Mouse (Mus musculus): ENCODE results near the gene Gtf2h4. TPM values are rescaled to one million over a fixed set of nuclear protein-coding genes. Genes with fewer than 3 reads are reported as not detected.

Gtf2h4 gene
- polyA plus RNA-seq, 1 experiment from 2014 or later = 57.0 TPM

GRCm38 (mm10) chr17:35671846-35672245 is 1.7 kb downstream of the Gtf2h4 start:
- DNase-seq (ENCODE audit: low spot score) (no peak), ATAC-seq (ENCODE audit: insufficient number of reproducible peaks, low FRiP score, low TSS enrichment, low read depth) (no peak)
- Histone ChIP-seq H3K27me3 (ENCODE audit: control insufficient read depth, insufficient read depth, low read length) (no peaks in the 10 kb centered on the region), H3K36me3 (ENCODE audit: control insufficient read depth, insufficient read depth, low read length) (peaks cover 4% of the 10 kb centered on the region; the same call in 1 of the 2 replicates), H3K9me3 (ENCODE audit: control insufficient read depth, low read length) (no peaks in the 10 kb centered on the region), H3K27ac (replicated peaks; ENCODE audit: low read depth, low read length) (no peak overlapping the region), H3K9ac (ENCODE audit: low read length) (no peak overlapping the region), H3K4me3 (ENCODE audit: low read depth, low read length) (no peak overlapping the region), H3K4me1 (ENCODE audit: control insufficient read depth, insufficient read depth, low read length) (peaks cover 4% of the 10 kb centered on the region), H3K4me2 (ENCODE audit: low read depth, severe bottlenecking) (no peak overlapping the region)
- WGBS = 84% methylated on average over 6 of the region's 6 CpGs

- H3K9ac ChIP-seq (ENCODE audit: low read length) = no peak overlapping the region
- H3K27ac ChIP-seq (replicated peaks; ENCODE audit: low read depth, low read length) = no peak overlapping the region
- no peak for ATAC-seq (ENCODE audit: insufficient number of reproducible peaks, low FRiP score, low TSS enrichment, low read depth)
- DNase-seq (ENCODE audit: low spot score) = no peak
- H3K4me1 ChIP-seq (ENCODE audit: control insufficient read depth, insufficient read depth, low read length) = peaks cover 8% of the 10 kb centered on the region
- H3K36me3 ChIP-seq (ENCODE audit: control insufficient read depth, insufficient read depth, low read length) = peaks cover 5% of the 10 kb centered on the region; the same call in 1 of the 2 replicates
- no peak overlapping the region for H3K4me3 ChIP-seq (ENCODE audit: low read depth, low read length)
- no peaks in the 10 kb centered on the region for H3K9me3 ChIP-seq (ENCODE audit: control insufficient read depth, low read length)
- WGBS = 94% methylated on average over 9 of the region's 9 CpGs
- no peak overlapping the region for H3K4me2 ChIP-seq (ENCODE audit: low read depth, severe bottlenecking)
- no peaks in the 10 kb centered on the region for H3K27me3 ChIP-seq (ENCODE audit: control insufficient read depth, insufficient read depth, low read length)
Measured at GRCm38 (mm10) chr17:35669731-35670130, 3.8 kb downstream of the Gtf2h4 start.

- Histone ChIP-seq H3K27ac (replicated peaks; ENCODE audit: low read depth, low read length) (peak within 1 kb of the TSS; percentile 53), H3K4me1 (ENCODE audit: control insufficient read depth, insufficient read depth, low read length) (peaks cover 6% of the 10 kb centered on the region; the same call in 1 of the 2 replicates), H3K27me3 (ENCODE audit: control insufficient read depth, insufficient read depth, low read length) (no peaks in the 10 kb centered on the region), H3K36me3 (ENCODE audit: control insufficient read depth, insufficient read depth, low read length) (peaks cover 10% of the 10 kb centered on the region), H3K4me2 (ENCODE audit: low read depth, severe bottlenecking) (peak within 1 kb of the TSS; percentile 94), H3K9me3 (ENCODE audit: control insufficient read depth, low read length) (no peaks in the 10 kb centered on the region), H3K4me3 (ENCODE audit: low read depth, low read length) (peak within 1 kb of the TSS; percentile 52), H3K9ac (ENCODE audit: low read length) (peak within 1 kb of the TSS; percentile 71)
- ATAC-seq (ENCODE audit: insufficient number of reproducible peaks, low FRiP score, low TSS enrichment, low read depth) (peak; percentile 84), DNase-seq (ENCODE audit: low spot score) (peak; percentile 97)
- under 1% methylated on average over 61 of the region's 61 CpGs for WGBS
Measured at GRCm38 (mm10) chr17:35667334-35668065, 6.0 kb downstream of the Gtf2h4 start, which contains the start of gene Vars2. Gene Vars2 (minus strand): TSS chr17:35667592.

GRCm38 (mm10) chr17:35666851-35667256 is 6.7 kb downstream of the Gtf2h4 start:
- Histone ChIP-seq H3K9ac (ENCODE audit: low read length) (peak overlapping the region; percentile 66), H3K27me3 (ENCODE audit: control insufficient read depth, insufficient read depth, low read length) (no peaks in the 10 kb centered on the region), H3K4me3 (ENCODE audit: low read depth, low read length) (peak overlapping the region; percentile 52), H3K4me2 (ENCODE audit: low read depth, severe bottlenecking) (peak overlapping the region; percentile 94), H3K4me1 (ENCODE audit: control insufficient read depth, insufficient read depth, low read length) (peaks cover 6% of the 10 kb centered on the region; the same call in 1 of the 2 replicates), H3K9me3 (ENCODE audit: control insufficient read depth, low read length) (no peaks in the 10 kb centered on the region), H3K36me3 (ENCODE audit: control insufficient read depth, insufficient read depth, low read length) (peaks cover 10% of the 10 kb centered on the region), H3K27ac (replicated peaks; ENCODE audit: low read depth, low read length) (peak overlapping the region; percentile 53)
- ATAC-seq (ENCODE audit: insufficient number of reproducible peaks, low FRiP score, low TSS enrichment, low read depth) (peak; percentile 41), DNase-seq (ENCODE audit: low spot score) (no peak)
- 3% methylated on average over 13 of the region's 13 CpGs for WGBS

GRCm38 (mm10) chr17:35665957-35666515 is 7.5 kb downstream of the Gtf2h4 start:
- no peaks in the 10 kb centered on the region for H3K27me3 ChIP-seq (ENCODE audit: control insufficient read depth, insufficient read depth, low read length)
- WGBS = 83% methylated on average over 17 of the region's 17 CpGs
- no peak for DNase-seq (ENCODE audit: low spot score)
- no peak overlapping the region for H3K4me3 ChIP-seq (ENCODE audit: low read depth, low read length)
- peak overlapping the region; percentile 94; the same call in 1 of the 2 replicates for H3K4me2 ChIP-seq (ENCODE audit: low read depth, severe bottlenecking)
- H3K27ac ChIP-seq (replicated peaks; ENCODE audit: low read depth, low read length) = no peak overlapping the region
- H3K9ac ChIP-seq (ENCODE audit: low read length) = no peak overlapping the region
- no peaks in the 10 kb centered on the region for H3K9me3 ChIP-seq (ENCODE audit: control insufficient read depth, low read length)
- H3K4me1 ChIP-seq (ENCODE audit: control insufficient read depth, insufficient read depth, low read length) = peaks cover 6% of the 10 kb centered on the region; the same call in 1 of the 2 replicates
- no peak for ATAC-seq (ENCODE audit: insufficient number of reproducible peaks, low FRiP score, low TSS enrichment, low read depth)
- peaks cover 10% of the 10 kb centered on the region for H3K36me3 ChIP-seq (ENCODE audit: control insufficient read depth, insufficient read depth, low read length)

- H3K4me2 ChIP-seq (ENCODE audit: low read depth, severe bottlenecking) = no peak overlapping the region
- H3K4me3 ChIP-seq (ENCODE audit: low read depth, low read length) = no peak overlapping the region
- peaks cover 14% of the 10 kb centered on the region for H3K36me3 ChIP-seq (ENCODE audit: control insufficient read depth, insufficient read depth, low read length)
- no peak for ATAC-seq (ENCODE audit: insufficient number of reproducible peaks, low FRiP score, low TSS enrichment, low read depth)
- no peaks in the 10 kb centered on the region for H3K4me1 ChIP-seq (ENCODE audit: control insufficient read depth, insufficient read depth, low read length)
- no peaks in the 10 kb centered on the region for H3K9me3 ChIP-seq (ENCODE audit: control insufficient read depth, low read length)
- WGBS = 88% methylated on average over 2 of the region's 2 CpGs
- H3K27ac ChIP-seq (replicated peaks; ENCODE audit: low read depth, low read length) = no peak overlapping the region
- H3K9ac ChIP-seq (ENCODE audit: low read length) = no peak overlapping the region
- H3K27me3 ChIP-seq (ENCODE audit: control insufficient read depth, insufficient read depth, low read length) = no peaks in the 10 kb centered on the region
- no peak for DNase-seq (ENCODE audit: low spot score)
Measured at GRCm38 (mm10) chr17:35653086-35653485, 20.5 kb downstream of the Gtf2h4 start.

- ATAC-seq (ENCODE audit: insufficient number of reproducible peaks, low FRiP score, low TSS enrichment, low read depth) = no peak
- Histone ChIP-seq H3K27me3 (ENCODE audit: control insufficient read depth, insufficient read depth, low read length) (no peaks in the 10 kb centered on the region), H3K4me1 (ENCODE audit: control insufficient read depth, insufficient read depth, low read length) (no peaks in the 10 kb centered on the region), H3K27ac (replicated peaks; ENCODE audit: low read depth, low read length) (no peak overlapping the region), H3K36me3 (ENCODE audit: control insufficient read depth, insufficient read depth, low read length) (no peaks in the 10 kb centered on the region), H3K9me3 (ENCODE audit: control insufficient read depth, low read length) (no peaks in the 10 kb centered on the region), H3K4me2 (ENCODE audit: low read depth, severe bottlenecking) (no peak overlapping the region), H3K4me3 (ENCODE audit: low read depth, low read length) (no peak overlapping the region), H3K9ac (ENCODE audit: low read length) (no peak overlapping the region)
- WGBS = 64% methylated on average over 2 of the region's 2 CpGs
- no peak for DNase-seq (ENCODE audit: low spot score)
Measured at GRCm38 (mm10) chr17:35649429-35649828, 24.1 kb downstream of the Gtf2h4 start.

GRCm38 (mm10) chr17:35643609-35644236 is 29.8 kb downstream of the Gtf2h4 start, which contains the start of gene Mucl3:
Gene Mucl3 (minus strand): TSS chr17:35643695.
- H3K9me3 ChIP-seq (ENCODE audit: control insufficient read depth, low read length) = no peaks in the 10 kb centered on the region
- no peaks in the 10 kb centered on the region for H3K4me1 ChIP-seq (ENCODE audit: control insufficient read depth, insufficient read depth, low read length)
- H3K27ac ChIP-seq (replicated peaks; ENCODE audit: low read depth, low read length) = no peak within 1 kb of the TSS
- no peak within 1 kb of the TSS for H3K4me2 ChIP-seq (ENCODE audit: low read depth, severe bottlenecking)
- whole genome bisulfite sequencing = 73% methylated on average over 13 of the region's 13 CpGs
- H3K27me3 ChIP-seq (ENCODE audit: control insufficient read depth, insufficient read depth, low read length) = no peaks in the 10 kb centered on the region
- no peaks in the 10 kb centered on the region for H3K36me3 ChIP-seq (ENCODE audit: control insufficient read depth, insufficient read depth, low read length)
- H3K4me3 ChIP-seq (ENCODE audit: low read depth, low read length) = no peak within 1 kb of the TSS
- ATAC-seq (ENCODE audit: insufficient number of reproducible peaks, low FRiP score, low TSS enrichment, low read depth) (no peak), DNase-seq (ENCODE audit: low spot score) (no peak)
- no peak within 1 kb of the TSS for H3K9ac ChIP-seq (ENCODE audit: low read length)

Data from limb, embryonic 11.5 days (tissue).